Mouse (Mus musculus): ENCODE data around the gene Tshz2. TPM values are rescaled to one million over a fixed set of nuclear protein-coding genes. Genes with fewer than 3 reads are reported as not detected.

The Tshz2 gene
- total and polyA plus RNA-seq, 2 experiments from 2014 or later = 26.4 to 40.8 TPM

DNA sequence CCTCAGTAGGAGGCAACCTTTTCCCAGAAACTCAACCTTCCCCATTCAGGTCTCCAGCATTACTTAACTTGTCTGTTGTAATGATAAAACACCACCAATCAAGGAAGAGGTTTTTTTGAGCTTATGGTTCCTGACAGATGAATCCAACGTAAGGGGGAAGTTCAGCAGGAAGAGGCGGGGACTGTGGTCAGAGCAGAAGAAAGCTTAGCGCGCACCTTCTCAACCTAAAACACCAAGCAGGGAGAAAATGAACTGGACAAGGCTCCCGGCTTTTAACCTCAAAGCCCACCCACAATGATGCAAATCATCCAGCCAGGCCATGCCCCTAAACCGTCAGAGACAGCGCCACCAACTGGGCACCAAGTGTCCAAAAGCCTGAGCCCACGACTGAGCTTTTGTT, 399.1 kb downstream of the Tshz2 start:
- DNase-seq (ENCODE audit: low spot score) (no peak), ATAC-seq (ENCODE audit: low FRiP score) (no peak)
- Histone ChIP-seq H3K9ac (replicated peaks; ENCODE audit: low read length, poor library complexity, severe bottlenecking) (no peak overlapping the region), H3K9me3 (ENCODE audit: low read length) (no peaks in the 10 kb centered on the region), H3K27ac (ENCODE audit: low read depth, low read length) (no peak overlapping the region), H3K4me2 (ENCODE audit: low read depth, low read length, poor library complexity, severe bottlenecking) (no peak overlapping the region), H3K36me3 (ENCODE audit: insufficient read depth, low read length) (no peaks in the 10 kb centered on the region), H3K4me3 (ENCODE audit: low read depth, low read length) (no peak overlapping the region), H3K4me1 (ENCODE audit: insufficient read depth, low read length) (no peaks in the 10 kb centered on the region), H3K27me3 (ENCODE audit: insufficient read depth, low read length) (no peaks in the 10 kb centered on the region)
- 68% methylated on average over 8 of the region's 8 CpGs for WGBS
- peak; percentile 13; the same call in 1 of the 2 replicates for TF ChIP-seq CTCF (IDR thresholded peaks at IDR 0.05)

DNA sequence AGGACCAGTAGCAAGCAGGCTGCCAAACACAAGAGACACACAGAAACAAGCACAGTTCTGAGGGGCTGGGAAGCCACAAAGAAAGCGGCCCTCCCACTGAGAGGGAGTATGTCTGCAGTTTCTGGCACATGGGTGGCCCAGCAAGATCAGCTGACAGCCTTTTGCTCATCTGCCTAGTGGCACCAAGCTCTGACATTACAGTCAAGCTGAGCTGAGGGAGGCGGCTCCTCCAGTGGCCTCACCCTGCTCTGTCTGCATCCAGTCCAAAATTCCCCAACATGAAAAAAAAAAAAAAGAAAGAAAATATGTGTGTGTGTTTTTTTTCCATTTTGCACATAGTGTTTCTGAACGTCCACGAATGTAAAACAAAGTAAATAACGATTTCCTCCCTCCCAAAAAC, 400.4 kb downstream of the Tshz2 start:
- Histone ChIP-seq H3K4me1 (ENCODE audit: insufficient read depth, low read length) (no peaks in the 10 kb centered on the region), H3K4me2 (ENCODE audit: low read depth, low read length, poor library complexity, severe bottlenecking) (no peak overlapping the region)
- 80% methylated on average over 5 of the region's 5 CpGs for WGBS

DNA sequence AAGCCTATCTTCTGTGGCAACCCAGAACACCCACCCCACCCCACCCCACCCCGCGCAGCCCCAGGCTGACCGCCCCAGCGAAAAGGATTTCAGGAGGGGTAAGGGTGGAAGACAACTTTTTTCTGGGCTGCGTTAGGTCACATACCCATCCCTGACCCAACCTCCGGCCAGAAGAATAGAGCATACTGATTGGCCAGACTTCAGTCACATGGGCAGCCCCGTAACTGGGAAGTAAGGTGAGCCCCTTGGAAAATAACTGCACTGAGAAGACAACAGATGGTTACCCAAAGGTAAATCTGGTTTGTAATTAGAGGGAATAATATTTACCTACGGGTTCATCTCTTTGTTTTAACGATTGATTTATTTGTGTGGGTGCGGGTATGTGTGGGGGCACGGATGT, 402.0 kb downstream of the Tshz2 start:
- H3K4me3 ChIP-seq (ENCODE audit: low read depth, low read length) = no peak overlapping the region
- no peaks in the 10 kb centered on the region for H3K27me3 ChIP-seq (ENCODE audit: insufficient read depth, low read length)
- no peak overlapping the region for H3K4me2 ChIP-seq (ENCODE audit: low read depth, low read length, poor library complexity, severe bottlenecking)
- no peak for ATAC-seq (ENCODE audit: low FRiP score)
- 92% methylated on average over 11 of the region's 11 CpGs for WGBS
- H3K9me3 ChIP-seq (ENCODE audit: low read length) = no peaks in the 10 kb centered on the region
- no peak overlapping the region for H3K9ac ChIP-seq (replicated peaks; ENCODE audit: low read length, poor library complexity, severe bottlenecking)
- H3K27ac ChIP-seq (ENCODE audit: low read depth, low read length) = no peak overlapping the region
- no peaks in the 10 kb centered on the region for H3K36me3 ChIP-seq (ENCODE audit: insufficient read depth, low read length)
- no peak for TF ChIP-seq CTCF (IDR thresholded peaks at IDR 0.05)
- H3K4me1 ChIP-seq (ENCODE audit: insufficient read depth, low read length) = no peaks in the 10 kb centered on the region
- no peak for DNase-seq (ENCODE audit: low spot score)

More for the DNA sequence above, 400.4 kb downstream of the Tshz2 start:
- DNase-seq (ENCODE audit: low spot score) (no peak), ATAC-seq (ENCODE audit: low FRiP score) (no peak)
- Histone ChIP-seq H3K4me3 (ENCODE audit: low read depth, low read length) (no peak overlapping the region), H3K9ac (replicated peaks; ENCODE audit: low read length, poor library complexity, severe bottlenecking) (no peak overlapping the region), H3K27me3 (ENCODE audit: insufficient read depth, low read length) (no peaks in the 10 kb centered on the region), H3K9me3 (ENCODE audit: low read length) (no peaks in the 10 kb centered on the region), H3K27ac (ENCODE audit: low read depth, low read length) (no peak overlapping the region), H3K36me3 (ENCODE audit: insufficient read depth, low read length) (no peaks in the 10 kb centered on the region)
- TF ChIP-seq CTCF (IDR thresholded peaks at IDR 0.05) = no peak

DNA sequence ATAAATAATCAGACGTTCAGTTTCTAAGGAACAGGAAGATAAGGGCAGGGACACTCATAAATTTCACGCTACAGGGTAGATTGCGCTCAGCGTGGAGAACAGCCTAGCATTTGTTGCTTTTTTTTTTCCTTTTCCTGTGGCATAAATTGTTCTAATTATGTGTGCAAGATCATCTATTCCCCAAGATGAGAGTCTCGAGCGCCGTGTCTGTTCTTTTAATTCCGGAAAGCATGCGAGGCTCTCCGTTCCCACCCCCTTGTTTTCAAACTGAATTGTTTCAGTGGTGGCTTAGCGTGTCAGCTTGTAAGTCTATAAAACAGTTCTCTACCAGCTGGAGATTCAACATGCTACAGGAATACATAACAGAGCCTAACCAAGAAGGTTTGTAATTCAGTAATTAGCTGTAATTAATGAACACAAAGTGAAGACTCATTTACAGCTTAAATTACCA, 404.0 kb downstream of the Tshz2 start:
- H3K9ac ChIP-seq (replicated peaks; ENCODE audit: low read length, poor library complexity, severe bottlenecking) = 0 out of 2 replicates have a peak overlapping the region, but pooled peaks have one; percentile 13

DNA sequence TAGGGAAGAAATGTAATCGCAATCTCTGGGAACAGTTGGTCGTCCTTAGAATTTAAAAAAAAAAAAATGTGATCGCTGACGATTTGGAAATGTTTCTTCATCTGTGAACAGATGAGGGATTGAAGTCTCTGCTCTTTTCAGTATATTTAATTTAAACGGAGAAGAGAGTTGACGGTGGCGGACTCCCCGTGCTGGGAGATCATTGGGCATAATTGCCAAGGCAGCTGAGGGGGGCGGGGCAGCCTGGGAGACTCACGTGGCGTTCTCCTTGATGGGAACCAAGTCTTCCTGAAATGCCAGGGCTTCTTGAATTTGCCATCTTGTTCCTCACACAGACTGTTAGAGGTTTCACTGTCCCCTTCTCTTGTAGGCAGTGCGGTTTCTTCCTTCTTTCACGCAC, 404.5 kb downstream of the Tshz2 start:
- no peak for TF ChIP-seq CTCF (IDR thresholded peaks at IDR 0.05)
- Histone ChIP-seq H3K4me3 (ENCODE audit: low read depth, low read length) (no peak overlapping the region), H3K4me2 (ENCODE audit: low read depth, low read length, poor library complexity, severe bottlenecking) (no peak overlapping the region), H3K9me3 (ENCODE audit: low read length) (no peaks in the 10 kb centered on the region), H3K27me3 (ENCODE audit: insufficient read depth, low read length) (no peaks in the 10 kb centered on the region; the same call in 1 of the 2 replicates), H3K36me3 (ENCODE audit: insufficient read depth, low read length) (no peaks in the 10 kb centered on the region), H3K4me1 (ENCODE audit: insufficient read depth, low read length) (no peaks in the 10 kb centered on the region), H3K9ac (replicated peaks; ENCODE audit: low read length, poor library complexity, severe bottlenecking) (no peak overlapping the region), H3K27ac (ENCODE audit: low read depth, low read length) (no peak overlapping the region)
- DNase-seq (ENCODE audit: low spot score) = peak; percentile 54
- ATAC-seq (ENCODE audit: low FRiP score) = no peak
- whole genome bisulfite sequencing = 56% methylated on average over 13 of the region's 13 CpGs

More for the DNA sequence above, 404.0 kb downstream of the Tshz2 start:
- DNase-seq (ENCODE audit: low spot score) = peak; percentile 56
- 18% methylated on average over 11 of the region's 11 CpGs for WGBS
- H3K9me3 ChIP-seq (ENCODE audit: low read length) = no peaks in the 10 kb centered on the region
- no peaks in the 10 kb centered on the region for H3K36me3 ChIP-seq (ENCODE audit: insufficient read depth, low read length)
- no peaks in the 10 kb centered on the region for H3K4me1 ChIP-seq (ENCODE audit: insufficient read depth, low read length)
- H3K27ac ChIP-seq (ENCODE audit: low read depth, low read length) = peak overlapping the region; percentile 43; the same call in 1 of the 2 replicates
- ATAC-seq (ENCODE audit: low FRiP score) = no peak
- TF ChIP-seq CTCF (IDR thresholded peaks at IDR 0.05) = no peak
- peak overlapping the region; percentile 6; the same call in 1 of the 2 replicates for H3K4me3 ChIP-seq (ENCODE audit: low read depth, low read length)
- H3K27me3 ChIP-seq (ENCODE audit: insufficient read depth, low read length) = no peaks in the 10 kb centered on the region
- peak overlapping the region; percentile 32 for H3K4me2 ChIP-seq (ENCODE audit: low read depth, low read length, poor library complexity, severe bottlenecking)

DNA sequence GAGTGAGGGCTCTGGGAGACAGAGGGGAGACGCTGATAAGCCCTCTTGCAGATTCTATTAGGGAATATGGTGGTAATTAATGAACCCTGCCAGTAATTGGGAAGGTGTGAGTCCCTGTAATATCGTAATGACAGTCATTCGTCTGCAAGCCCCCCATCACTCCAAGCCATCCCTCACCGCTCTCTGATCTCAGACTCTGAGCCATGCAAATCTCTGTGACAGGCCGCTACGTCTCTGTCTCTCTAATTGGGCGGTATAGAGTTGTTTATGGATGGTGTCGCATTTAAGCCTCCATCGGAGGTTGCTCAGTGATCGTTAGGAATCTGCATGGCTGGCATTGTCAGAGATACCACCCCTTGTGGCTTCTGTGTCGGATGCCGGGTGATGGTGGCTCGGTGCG, 407.0 kb downstream of the Tshz2 start:
- no peak overlapping the region for H3K9ac ChIP-seq (replicated peaks; ENCODE audit: low read length, poor library complexity, severe bottlenecking)
- WGBS = 40% methylated on average over 14 of the region's 14 CpGs
- DNase-seq (ENCODE audit: low spot score) = no peak
- no peak overlapping the region for H3K27ac ChIP-seq (ENCODE audit: low read depth, low read length)
- H3K27me3 ChIP-seq (ENCODE audit: insufficient read depth, low read length) = no peaks in the 10 kb centered on the region; the same call in 1 of the 2 replicates
- no peak for TF ChIP-seq CTCF (IDR thresholded peaks at IDR 0.05)
- H3K4me1 ChIP-seq (ENCODE audit: insufficient read depth, low read length) = no peaks in the 10 kb centered on the region
- no peak overlapping the region for H3K4me2 ChIP-seq (ENCODE audit: low read depth, low read length, poor library complexity, severe bottlenecking)
- no peak overlapping the region for H3K4me3 ChIP-seq (ENCODE audit: low read depth, low read length)
- no peaks in the 10 kb centered on the region for H3K36me3 ChIP-seq (ENCODE audit: insufficient read depth, low read length)
- H3K9me3 ChIP-seq (ENCODE audit: low read length) = no peaks in the 10 kb centered on the region
- ATAC-seq (ENCODE audit: low FRiP score) = no peak
